Mouse (Mus musculus): Measurements from ENCODE around the gene Ccdc185. TPM values are rescaled to one million over a fixed set of nuclear protein-coding genes. Genes with fewer than 3 reads are reported as not detected.

Ccdc185 gene
- total RNA-seq (2014; rRNA removed), result not detected in 2 replicates
- polyA plus RNA-seq (2015; fragmentation: Nextera tagmentation; extraction: Ambion mirVana), result not detected in 2 replicates

- TF ChIP-seq CTCF (IDR thresholded peaks at IDR 0.05), result no peak
- no peak within 1 kb of the TSS for H3K4me2 ChIP-seq (ENCODE audit: low read depth, low read length, poor library complexity, severe bottlenecking)
- DNase-seq (ENCODE audit: low spot score), result no peak
- no peaks in the 10 kb centered on the region for H3K36me3 ChIP-seq (ENCODE audit: insufficient read depth, low read length)
- 0 out of 2 replicates have a peak, but pooled peaks cover 2% of the 10 kb centered on the region for H3K4me1 ChIP-seq (ENCODE audit: insufficient read depth, low read length)
- no peak for ATAC-seq (ENCODE audit: low FRiP score)
- no peak within 1 kb of the TSS for H3K9ac ChIP-seq (replicated peaks; ENCODE audit: low read length, poor library complexity, severe bottlenecking)
- no peaks in the 10 kb centered on the region for H3K27me3 ChIP-seq (ENCODE audit: insufficient read depth, low read length)
- no peaks in the 10 kb centered on the region for H3K9me3 ChIP-seq (ENCODE audit: low read length)
- H3K27ac ChIP-seq (ENCODE audit: low read depth, low read length), result no peak within 1 kb of the TSS
- H3K4me3 ChIP-seq (ENCODE audit: low read depth, low read length), result no peak within 1 kb of the TSS
- 95% methylated on average over 9 of the region's 9 CpGs for WGBS
These were observed at the start of gene Ccdc185 for GRCm38 (mm10) chr1:182749080-182749479. Ccdc185 (minus strand) TSS chr1:182749180.

- WGBS, result 51% methylated on average over 14 of the region's 14 CpGs
- no peak for ATAC-seq (ENCODE audit: low FRiP score)
- Histone ChIP-seq H3K4me2 (ENCODE audit: low read depth, low read length, poor library complexity, severe bottlenecking) (no peak overlapping the region), H3K27ac (ENCODE audit: low read depth, low read length) (no peak overlapping the region), H3K36me3 (ENCODE audit: insufficient read depth, low read length) (no peaks in the 10 kb centered on the region), H3K9me3 (ENCODE audit: low read length) (no peaks in the 10 kb centered on the region), H3K9ac (replicated peaks; ENCODE audit: low read length, poor library complexity, severe bottlenecking) (no peak overlapping the region), H3K4me1 (ENCODE audit: insufficient read depth, low read length) (peaks cover 2% of the 10 kb centered on the region; the same call in 1 of the 2 replicates), H3K4me3 (ENCODE audit: low read depth, low read length) (no peak overlapping the region), H3K27me3 (ENCODE audit: insufficient read depth, low read length) (no peaks in the 10 kb centered on the region)
- TF ChIP-seq CTCF (IDR thresholded peaks at IDR 0.05), result no peak; the same call in 1 of the 2 replicates
- peak; percentile 62 for DNase-seq (ENCODE audit: low spot score)
These were observed 48.1 kb upstream of the Ccdc185 start for GRCm38 (mm10) chr1:182797048-182797447.

GRCm38 (mm10) chr1:182794628-182795027, 45.6 kb upstream of the Ccdc185 start:
- no peak overlapping the region for H3K4me3 ChIP-seq (ENCODE audit: low read depth, low read length)
- ATAC-seq (ENCODE audit: low FRiP score), result no peak
- no peaks in the 10 kb centered on the region for H3K36me3 ChIP-seq (ENCODE audit: insufficient read depth, low read length)
- TF ChIP-seq CTCF (IDR thresholded peaks at IDR 0.05), result no peak
- H3K4me1 ChIP-seq (ENCODE audit: insufficient read depth, low read length), result peaks cover 3% of the 10 kb centered on the region; the same call in 1 of the 2 replicates
- 90% methylated on average over 9 of the region's 9 CpGs for WGBS
- no peak overlapping the region for H3K4me2 ChIP-seq (ENCODE audit: low read depth, low read length, poor library complexity, severe bottlenecking)
- no peak for DNase-seq (ENCODE audit: low spot score)
- no peaks in the 10 kb centered on the region for H3K9me3 ChIP-seq (ENCODE audit: low read length)
- H3K27me3 ChIP-seq (ENCODE audit: insufficient read depth, low read length), result no peaks in the 10 kb centered on the region
- H3K9ac ChIP-seq (replicated peaks; ENCODE audit: low read length, poor library complexity, severe bottlenecking), result no peak overlapping the region
- no peak overlapping the region for H3K27ac ChIP-seq (ENCODE audit: low read depth, low read length)

- H3K9ac ChIP-seq (replicated peaks; ENCODE audit: low read length, poor library complexity, severe bottlenecking), result no peak overlapping the region
- TF ChIP-seq CTCF (IDR thresholded peaks at IDR 0.05), result no peak
- no peaks in the 10 kb centered on the region for H3K36me3 ChIP-seq (ENCODE audit: insufficient read depth, low read length)
- H3K9me3 ChIP-seq (ENCODE audit: low read length), result no peaks in the 10 kb centered on the region
- peaks cover 3% of the 10 kb centered on the region; the same call in 1 of the 2 replicates for H3K4me1 ChIP-seq (ENCODE audit: insufficient read depth, low read length)
- H3K4me3 ChIP-seq (ENCODE audit: low read depth, low read length), result no peak overlapping the region
- ATAC-seq (ENCODE audit: low FRiP score) (no peak), DNase-seq (ENCODE audit: low spot score) (no peak)
- no peak overlapping the region for H3K27ac ChIP-seq (ENCODE audit: low read depth, low read length)
- 95% methylated on average over 10 of the region's 10 CpGs for WGBS
- H3K27me3 ChIP-seq (ENCODE audit: insufficient read depth, low read length), result no peaks in the 10 kb centered on the region
- H3K4me2 ChIP-seq (ENCODE audit: low read depth, low read length, poor library complexity, severe bottlenecking), result no peak overlapping the region
These were observed 45.2 kb upstream of the Ccdc185 start for GRCm38 (mm10) chr1:182794221-182794620.

- WGBS, result 20% methylated on average over 16 of the region's 16 CpGs
- H3K4me3 ChIP-seq (ENCODE audit: low read depth, low read length), result no peak overlapping the region
- peak overlapping the region; percentile 49; the same call in 1 of the 2 replicates for H3K27ac ChIP-seq (ENCODE audit: low read depth, low read length)
- peak; percentile 67 for TF ChIP-seq CTCF (IDR thresholded peaks at IDR 0.05)
- DNase-seq (ENCODE audit: low spot score) (peak; percentile 60), ATAC-seq (ENCODE audit: low FRiP score) (no peak)
- H3K9ac ChIP-seq (replicated peaks; ENCODE audit: low read length, poor library complexity, severe bottlenecking), result no peak overlapping the region; the same call in 1 of the 2 replicates
- H3K9me3 ChIP-seq (ENCODE audit: low read length), result no peaks in the 10 kb centered on the region
- H3K4me1 ChIP-seq (ENCODE audit: insufficient read depth, low read length), result peaks cover 3% of the 10 kb centered on the region; the same call in 1 of the 2 replicates
- H3K4me2 ChIP-seq (ENCODE audit: low read depth, low read length, poor library complexity, severe bottlenecking), result peak overlapping the region; percentile 22; the same call in 1 of the 2 replicates
- no peaks in the 10 kb centered on the region for H3K27me3 ChIP-seq (ENCODE audit: insufficient read depth, low read length)
- no peaks in the 10 kb centered on the region for H3K36me3 ChIP-seq (ENCODE audit: insufficient read depth, low read length)
These were observed 43.6 kb upstream of the Ccdc185 start for GRCm38 (mm10) chr1:182792521-182793071.

- Histone ChIP-seq H3K9ac (replicated peaks; ENCODE audit: low read length, poor library complexity, severe bottlenecking) (no peak overlapping the region), H3K36me3 (ENCODE audit: insufficient read depth, low read length) (no peaks in the 10 kb centered on the region), H3K4me3 (ENCODE audit: low read depth, low read length) (no peak overlapping the region), H3K4me2 (ENCODE audit: low read depth, low read length, poor library complexity, severe bottlenecking) (no peak overlapping the region), H3K27me3 (ENCODE audit: insufficient read depth, low read length) (no peaks in the 10 kb centered on the region), H3K4me1 (ENCODE audit: insufficient read depth, low read length) (peaks cover 3% of the 10 kb centered on the region; the same call in 1 of the 2 replicates), H3K27ac (ENCODE audit: low read depth, low read length) (no peak overlapping the region), H3K9me3 (ENCODE audit: low read length) (no peaks in the 10 kb centered on the region)
- TF ChIP-seq CTCF (IDR thresholded peaks at IDR 0.05), result no peak
- WGBS, result 62% methylated on average over 6 of the region's 6 CpGs
- no peak for ATAC-seq (ENCODE audit: low FRiP score)
- DNase-seq (ENCODE audit: low spot score), result no peak
These were observed 39.9 kb upstream of the Ccdc185 start for GRCm38 (mm10) chr1:182788896-182789295.

Measured in midbrain, postnatal 0 days (tissue).